Mouse (Mus musculus): ENCODE data around the gene Scn10a.

Gene Scn10a

GRCm38 (mm10) chr9:119719222-119719621 is at the start of gene Scn10a:
Gene Scn10a, minus strand, starts transcription at chr9:119719322.
- DNase-seq (ENCODE audit: low spot score in 2 of 2), result no peak

DNA sequence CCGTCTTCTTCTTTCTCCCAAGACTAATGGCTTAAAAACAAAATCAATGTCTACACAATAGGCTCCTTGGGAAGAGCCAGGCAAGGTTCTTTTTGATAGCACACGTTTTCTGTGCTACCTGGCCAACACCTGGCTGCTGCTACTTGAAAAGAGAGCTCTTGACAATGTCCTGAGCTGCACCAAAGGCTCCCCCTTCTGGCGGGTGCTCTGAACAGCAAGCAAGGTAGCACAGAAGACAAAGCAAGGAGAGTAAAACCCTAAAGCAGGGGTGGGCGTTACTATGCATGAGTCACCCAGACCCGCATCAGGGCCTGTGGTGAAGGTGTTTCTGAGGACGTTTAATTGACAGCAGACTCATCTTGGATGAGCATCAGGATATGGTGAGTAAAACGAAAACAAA is 49.5 kb upstream of the Scn10a start:
- DNase-seq (ENCODE audit: low spot score in 2 of 2), result no peak

DNA sequence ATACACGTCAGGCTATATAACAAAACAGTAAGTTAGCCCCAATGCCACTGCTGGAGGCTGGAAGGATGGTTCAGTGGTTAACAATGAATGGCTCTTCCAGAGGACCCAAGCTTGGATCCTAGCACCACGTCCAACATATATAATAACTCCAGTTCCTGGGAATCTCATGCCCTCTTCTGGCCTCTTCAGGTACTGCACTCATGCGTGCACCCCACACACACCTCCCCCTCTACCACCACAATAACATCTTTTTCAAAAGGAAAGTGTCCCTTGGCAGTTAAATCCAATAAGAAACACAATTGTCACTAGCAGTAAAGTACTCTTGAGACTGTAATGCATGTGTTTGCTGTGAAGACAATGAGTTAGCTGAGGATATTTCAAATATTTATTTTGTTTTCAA is 41.1 kb upstream of the Scn10a start:
- no peak for DNase-seq (ENCODE audit: low spot score in 2 of 2)

GRCm38 (mm10) chr9:119759457-119759856 is 40.3 kb upstream of the Scn10a start:
- DNase-seq (ENCODE audit: low spot score in 2 of 2), result no peak

GRCm38 (mm10) chr9:119751507-119751906 is 32.4 kb upstream of the Scn10a start:
- DNase-seq (ENCODE audit: low spot score in 2 of 2), result peak in 1 of 2 experiments; percentile 9

DNA sequence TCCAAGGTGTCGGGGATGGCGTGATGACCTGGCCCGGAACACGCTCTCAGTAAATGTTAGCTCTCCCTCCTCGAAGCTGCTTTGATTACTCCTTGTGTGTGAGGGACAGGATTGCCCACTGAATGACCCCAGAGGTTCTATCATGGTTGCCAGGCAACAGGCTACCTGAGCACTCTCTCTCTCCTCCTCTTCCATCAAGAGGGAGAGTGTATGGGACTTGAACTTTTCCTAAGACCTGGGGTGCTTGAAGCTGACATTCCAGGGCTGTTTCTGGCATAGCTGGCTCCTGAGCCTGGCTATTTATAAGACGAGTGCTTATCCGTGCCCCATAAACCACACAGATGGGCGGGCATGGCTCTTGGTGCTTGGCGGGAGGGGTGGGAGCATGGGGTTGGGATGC is 30.0 kb upstream of the Scn10a start:
- DNase-seq (ENCODE audit: low spot score in 2 of 2), result no peak

GRCm38 (mm10) chr9:119743900-119744299 is 24.8 kb upstream of the Scn10a start:
- peak in 1 of 2 experiments; percentile 2 for DNase-seq (ENCODE audit: low spot score in 2 of 2)

GRCm38 (mm10) chr9:119743312-119743711 is 24.2 kb upstream of the Scn10a start:
- no peak for DNase-seq (ENCODE audit: low spot score in 2 of 2)

DNA sequence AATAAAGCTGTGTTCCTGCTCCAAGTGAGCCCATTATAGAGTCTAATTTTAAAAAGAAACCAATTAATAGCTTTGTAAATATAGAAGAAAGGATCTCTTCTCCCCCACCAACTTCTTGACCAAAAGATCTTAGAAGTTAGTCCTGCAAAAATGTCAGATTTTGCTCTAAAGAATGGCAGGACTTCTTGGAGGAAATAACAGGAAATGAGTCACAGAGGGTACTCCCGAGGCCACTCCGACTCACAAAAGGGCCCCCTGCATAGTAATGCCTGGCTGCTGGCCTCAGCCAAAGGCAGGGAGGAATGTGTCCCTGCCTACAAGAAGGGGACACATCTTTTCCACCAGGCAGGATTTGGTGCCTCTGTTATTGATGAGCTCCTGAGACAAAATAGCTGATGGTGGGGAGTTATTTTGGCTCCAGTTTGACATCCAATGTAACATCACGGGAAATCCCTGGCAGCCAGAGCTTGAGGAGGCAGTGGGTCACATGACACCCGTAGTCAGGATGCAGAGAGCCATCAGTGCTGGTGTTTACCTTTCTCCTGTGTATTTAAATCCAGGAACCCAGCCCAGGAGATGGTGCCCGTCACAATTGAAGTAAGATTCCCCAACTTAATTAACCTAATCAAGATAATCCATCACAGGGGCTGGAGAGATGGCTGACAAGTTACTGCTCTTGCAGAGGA is 22.1 kb upstream of the Scn10a start:
- DNase-seq (ENCODE audit: low spot score in 2 of 2), result no peak

GRCm38 (mm10) chr9:119728412-119729097 is 9.4 kb upstream of the Scn10a start:
- no peak for DNase-seq (ENCODE audit: low spot score in 2 of 2)

DNA sequence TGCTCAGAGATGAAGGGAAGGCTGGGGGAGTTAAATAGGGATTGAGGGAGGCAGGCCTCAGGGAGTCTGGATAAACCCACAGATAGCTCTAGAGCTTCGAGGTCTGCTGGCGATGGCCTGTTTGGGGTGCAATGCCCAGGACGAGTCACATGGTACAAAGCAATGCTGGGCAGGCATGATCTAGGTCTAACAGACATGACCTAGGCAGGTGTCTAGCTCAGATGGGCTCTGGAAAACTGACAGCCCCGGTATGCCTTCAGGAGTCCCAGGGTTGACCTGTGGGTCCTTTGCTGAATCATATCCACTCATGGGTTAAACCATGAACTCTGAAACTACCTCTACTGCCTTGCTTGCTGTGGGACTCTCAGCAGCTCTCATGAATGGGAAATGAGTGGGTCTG is 7.9 kb upstream of the Scn10a start:
- DNase-seq (ENCODE audit: low spot score in 2 of 2), result no peak

- no peak for DNase-seq (ENCODE audit: low spot score in 2 of 2)
Measured at GRCm38 (mm10) chr9:119725293-119725862, 6.3 kb upstream of the Scn10a start.

GRCm38 (mm10) chr9:119706700-119707099 is 12.4 kb downstream of the Scn10a start:
- DNase-seq (ENCODE audit: low spot score in 2 of 2), result peak in 1 of 2 experiments; percentile 6

- DNase-seq (ENCODE audit: low spot score in 2 of 2), result no peak
Measured at GRCm38 (mm10) chr9:119691505-119691904, 27.6 kb downstream of the Scn10a start.

- no peak for DNase-seq (ENCODE audit: low spot score in 2 of 2)
Measured at GRCm38 (mm10) chr9:119691001-119691400, 28.1 kb downstream of the Scn10a start.

GRCm38 (mm10) chr9:119687893-119688292 is 31.2 kb downstream of the Scn10a start:
- DNase-seq (ENCODE audit: low spot score in 2 of 2), result no peak

DNA sequence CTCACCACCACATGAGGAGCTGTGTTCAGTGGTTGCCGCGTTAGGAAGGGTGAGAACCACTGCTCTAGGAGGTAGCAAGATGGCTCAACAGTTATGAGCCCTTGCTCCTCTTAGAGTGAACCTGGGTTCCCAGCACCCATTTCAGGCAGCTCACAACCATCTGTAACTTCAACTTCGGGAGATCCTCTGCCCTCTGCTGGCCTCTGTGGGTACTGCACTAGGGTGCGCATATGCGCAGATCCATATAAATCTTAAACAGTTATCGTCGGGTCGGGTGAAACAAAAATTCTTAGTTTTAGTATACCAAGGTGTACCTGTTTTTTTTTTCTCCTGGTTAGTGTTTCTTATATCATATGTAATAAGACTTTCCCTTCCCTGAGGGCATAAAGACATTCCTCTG is 32.9 kb downstream of the Scn10a start:
- no peak for DNase-seq (ENCODE audit: low spot score in 2 of 2)

- DNase-seq (ENCODE audit: low spot score in 2 of 2), result no peak
Measured at GRCm38 (mm10) chr9:119680896-119681295, 38.2 kb downstream of the Scn10a start.

DNA sequence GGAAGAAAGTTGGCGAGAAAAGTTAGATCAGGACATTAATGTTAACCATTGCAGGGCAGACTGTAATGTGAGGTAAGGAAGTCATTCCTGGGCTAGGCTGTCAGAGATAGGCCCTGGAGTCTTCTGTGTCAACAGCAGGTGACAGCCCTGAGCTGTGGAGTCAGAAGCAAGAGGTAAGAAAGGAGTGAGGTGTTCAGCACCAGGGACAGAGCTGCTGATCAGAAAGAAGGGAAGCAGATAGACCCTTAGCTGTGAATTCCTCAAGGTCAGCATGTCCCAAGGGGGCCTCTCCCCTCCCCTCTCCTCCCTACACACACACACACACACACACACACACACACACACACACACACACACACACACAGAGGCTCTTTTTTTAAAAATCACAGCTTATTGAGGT is 55.0 kb downstream of the Scn10a start:
- DNase-seq (ENCODE audit: low spot score in 2 of 2), result no peak

DNA sequence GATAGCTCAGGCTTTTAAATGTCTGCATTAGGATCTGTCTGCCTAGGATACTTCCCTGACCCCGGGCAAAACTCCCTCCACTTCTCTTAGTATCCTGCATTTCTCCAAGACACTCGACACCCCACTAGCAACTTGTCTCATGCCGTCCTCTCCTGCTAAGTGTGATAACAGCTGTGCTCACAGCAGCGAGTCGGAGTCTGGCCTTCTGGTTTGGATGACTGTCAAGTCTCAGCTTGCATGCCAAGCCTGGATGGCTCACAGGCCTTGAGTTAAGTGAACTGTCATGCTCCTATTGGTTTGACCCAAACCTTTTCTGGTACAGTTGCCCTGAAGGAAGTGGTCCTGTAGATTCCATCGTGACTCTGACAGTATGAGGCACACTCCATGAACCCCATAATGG is 63.0 kb downstream of the Scn10a start:
- DNase-seq (ENCODE audit: low spot score in 2 of 2), result peak; percentile 13 to 15

DNA sequence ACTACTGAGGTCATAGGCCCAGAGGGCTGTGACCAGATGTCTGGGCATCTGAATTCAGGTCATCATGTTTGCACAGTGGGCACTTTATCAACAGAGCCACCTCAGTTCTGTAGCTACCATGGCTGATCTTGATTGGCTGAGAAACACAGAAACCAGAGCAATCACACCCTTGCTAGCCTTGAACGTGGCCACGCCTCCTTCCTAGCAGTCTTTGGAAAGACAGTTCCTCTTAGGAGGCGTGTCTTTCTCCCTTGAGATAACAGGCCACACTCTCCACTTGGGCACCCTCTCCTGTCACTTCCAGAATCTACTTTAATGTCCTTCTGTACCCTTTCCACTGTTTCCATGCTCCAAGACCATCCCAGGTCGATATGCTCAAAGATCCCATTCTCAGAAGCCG is 65.4 kb downstream of the Scn10a start:
- DNase-seq (ENCODE audit: low spot score in 2 of 2), result no peak

DNA sequence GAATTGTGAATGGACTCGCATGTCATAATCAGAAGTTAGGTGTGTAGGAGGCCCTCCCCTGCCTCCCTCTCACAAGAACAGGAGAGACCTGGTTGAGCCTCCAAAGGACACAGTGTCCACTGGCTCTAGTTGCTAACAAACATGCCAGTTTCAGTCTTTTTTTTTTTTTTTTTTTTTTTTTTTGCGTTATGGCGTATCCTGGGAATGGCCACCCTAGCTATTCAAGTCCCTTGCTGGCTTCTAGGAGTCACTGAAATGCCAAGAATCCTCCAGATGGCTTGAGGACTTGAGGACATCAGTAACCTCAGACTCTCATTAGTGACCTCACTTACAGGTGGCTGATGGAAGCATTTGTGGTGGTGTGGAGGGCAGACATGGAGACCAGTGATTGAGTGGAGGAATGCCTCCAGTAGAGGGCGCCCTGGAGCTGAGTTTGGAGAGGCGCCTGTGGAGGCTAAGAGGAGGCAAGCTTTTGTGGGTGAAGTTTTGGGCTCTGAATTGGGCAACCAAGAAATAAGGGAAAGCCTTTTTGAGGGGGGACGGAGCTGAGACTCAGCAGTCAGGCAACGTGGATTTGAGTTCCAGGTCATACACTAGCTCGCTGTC is 72.1 kb downstream of the Scn10a start:
- DNase-seq (ENCODE audit: low spot score in 2 of 2), result peak in 1 of 2 experiments; percentile 21

DNA sequence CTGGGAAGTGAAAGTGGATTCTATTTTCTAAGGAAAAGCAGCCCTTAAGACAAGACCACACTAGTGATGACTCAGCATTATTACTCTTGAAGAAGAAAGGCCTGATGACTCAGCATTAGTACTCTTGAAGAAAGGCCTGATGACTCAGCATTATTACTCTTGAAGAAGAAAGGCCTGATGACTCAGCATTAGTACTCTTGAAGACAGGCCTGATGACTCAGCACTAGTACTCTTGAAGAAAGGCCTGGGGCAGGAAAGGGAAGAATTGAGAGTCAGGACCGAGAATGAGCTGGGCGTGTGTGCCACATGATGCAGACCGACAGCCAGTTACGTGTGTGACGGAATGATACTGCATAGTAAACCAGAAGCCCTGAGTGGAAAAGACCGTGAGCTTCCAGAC is 77.1 kb downstream of the Scn10a start:
- DNase-seq (ENCODE audit: low spot score in 2 of 2), result no peak
